Mouse (Mus musculus): ENCODE results near the gene Qk.

DNA sequence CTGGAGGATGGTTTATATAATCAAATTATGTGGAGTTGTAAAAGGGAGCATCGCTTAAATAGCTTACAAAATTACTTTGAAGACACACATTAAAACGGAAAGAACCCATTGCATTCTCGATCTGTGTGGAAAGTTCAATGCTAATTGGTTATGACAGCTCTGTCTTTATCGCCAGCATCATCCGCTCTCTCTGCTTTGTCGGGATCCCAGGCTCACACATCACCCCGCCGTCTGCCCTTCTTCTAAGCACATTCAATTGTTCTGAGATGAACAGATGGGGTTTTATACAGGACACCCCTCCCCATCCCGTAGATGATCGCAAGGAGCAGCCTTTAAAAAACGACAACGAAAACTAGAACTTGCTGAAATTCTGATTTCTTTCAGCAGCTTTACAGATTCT is 37.7 kb upstream of the Qk start:
- TF ChIP-seq CTCF (IDR thresholded peaks at IDR 0.05; ENCODE audit: borderline replicate concordance, insufficient read depth, low read length) (no peak), POLR2A (IDR thresholded peaks at IDR 0.05; ENCODE audit: low read depth, low read length) (no peak)
